Mouse (Mus musculus) regulatory T cell (primary cell): Measurements from ENCODE around the gene Tceal5.

Source experiments
- in situ Hi-C: fragments of 300-600 bp; cut with MboI, MseI; formaldehyde crosslinking; loops from one replicate; pipeline ENCODE4 v1.15.1; 2025; ENCODE audit warnings: high pct_unique_total_duplicates

Tceal5 gene

GRCm38 (mm10) chrX:136172118-136172551 lies 31.5 kb downstream of the Tceal5 start, which contains the start of gene Tceal8:
Gene Tceal8 (minus strand): TSS chrX:136172342.
- in situ Hi-C loops, result no loop called here

- in situ Hi-C loops, result no loop called here
Observed at GRCm38 (mm10) chrX:136171189-136172117, 32.2 kb downstream of the Tceal5 start.

- in situ Hi-C loops, result no loop called here
Observed at GRCm38 (mm10) chrX:136170625-136171024, 33.1 kb downstream of the Tceal5 start.
